Mouse (Mus musculus) duodenum, adult 2 months (tissue): ENCODE measurements around the gene Nae1. TPM values are rescaled to one million over a fixed set of nuclear protein-coding genes. Genes with fewer than 3 reads are reported as not detected.

ENCODE experiments used
- polyA plus RNA-seq: library from polyadenylated mRNA; depleted of rRNA; stranded (reverse); fragments of >200 nt; gene quantifications from 2 replicates; pipeline ENCODE4 v1.2.3, GENCODE M21; 2012; ENCODE audit warnings: low replicate concordance; rRNA removed

Gene Nae1
- polyA plus RNA-seq: 1.1 and 1.9 TPM in 2 replicates

GRCm38 (mm10) chr8:104533971-104534778 lies at the start of gene Nae1, which contains the start of gene Car7:
Nae1 (minus strand) TSS chr8:104534637.
Car7 (plus strand) TSS chr8:104534689.

GRCm38 (mm10) chr8:104509061-104510006 lies 25.1 kb downstream of the Nae1 start, which contains the start of gene Terb1:
Terb1 (minus strand) TSS chr8:104509910.

Other genes with a start within 250 kb of the Nae1 start
- gene Cmtm2a, start 241.5 kb downstream of the Nae1 start, polyA plus RNA-seq: not detected in 2 replicates
- not detected in 2 replicates for gene Gm45711, start 224.6 kb downstream of the Nae1 start, polyA plus RNA-seq
- gene Cmtm1, start 224.5 kb downstream of the Nae1 start, polyA plus RNA-seq: 0.05 TPM in 1 of 2 replicates, not detected in the other
- not detected in 2 replicates for gene Gm11020, start 213.1 kb downstream of the Nae1 start, polyA plus RNA-seq
- gene Cmtm2b, start 212.4 kb downstream of the Nae1 start, polyA plus RNA-seq: not detected in 2 replicates
- 24.7 and 28.7 TPM in 2 replicates for gene Cmtm3, start 195.2 kb downstream of the Nae1 start, polyA plus RNA-seq
- gene Cmtm4, start 138.8 kb downstream of the Nae1 start, polyA plus RNA-seq: 17.6 and 17.7 TPM in 2 replicates
- 2.6 and 4.9 TPM in 2 replicates for gene Dync1li2, start 91.6 kb downstream of the Nae1 start, polyA plus RNA-seq
- gene Terb1, start 24.7 kb downstream of the Nae1 start, polyA plus RNA-seq: 0.05 and 0.09 TPM in 2 replicates
- 2.2 and 3.5 TPM in 2 replicates for gene Car7, start 52 bp upstream of the Nae1 start, polyA plus RNA-seq
- gene Pdp2, start 56.8 kb upstream of the Nae1 start, polyA plus RNA-seq: 2.3 and 4.1 TPM in 2 replicates
- gene Cdh16, start 89.8 kb upstream of the Nae1 start, polyA plus RNA-seq: not detected in 2 replicates
- 5.5 TPM in 2 replicates for gene Rrad, start 96.7 kb upstream of the Nae1 start, polyA plus RNA-seq
- 31.2 and 56.2 TPM in 2 replicates for gene Ciao2b, start 107.3 kb upstream of the Nae1 start, polyA plus RNA-seq
- 261 and 444 TPM in 2 replicates for gene Ces2a, start 199.4 kb upstream of the Nae1 start, polyA plus RNA-seq